In the genomic region with DNA sequence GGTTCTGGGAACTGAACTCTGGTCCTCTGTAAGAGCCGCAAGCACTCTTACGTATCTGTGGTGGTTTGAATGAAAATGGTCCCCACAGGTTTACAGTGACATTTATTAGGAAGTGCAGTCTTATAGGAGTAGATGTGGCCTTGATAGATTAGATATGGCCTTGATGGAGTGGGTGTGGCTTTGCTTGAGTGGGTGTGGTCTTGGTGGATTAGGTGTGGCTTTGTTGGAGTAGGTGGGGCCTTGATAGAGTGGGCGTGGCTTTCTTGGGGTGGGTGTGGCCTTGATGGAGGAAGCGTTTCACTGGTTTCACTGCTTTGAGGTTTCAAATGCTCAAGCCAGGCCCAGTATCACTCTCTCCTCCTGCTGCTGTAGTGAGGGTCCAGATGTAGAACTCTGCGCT, we compare ENCODE assay signal across 22 mouse cellular contexts. TPM values are rescaled to one million over a fixed set of nuclear protein-coding genes. Genes with fewer than 3 reads are reported as not detected.
DNase-seq lines count a peak whose midpoint lies in the region; ATAC-seq lines count a peak whose summit lies in the region.
"Had no signal": no experiment of that assay in that cellular context is flagged by ENCODE, and none has a peak within 500 bp of the region (broad histone marks: within the 10 kb centered on the region; RNA-seq: fewer than 3 reads in every experiment).

No protein-coding gene starts in this region.

- no peaks in the 10 kb centered on the region for H3K27me3 ChIP-seq in liver, embryonic 12.5 days (replicated peaks)
- H3K27me3 ChIP-seq: embryonic facial prominence, embryonic 15.5 days; forebrain, embryonic 15.5 days; hindbrain, embryonic 12.5 days; liver, embryonic 13.5 days; lung, embryonic 15.5 days; midbrain, embryonic 12.5 days had no signal

- H3K36me3 ChIP-seq in liver, embryonic 12.5 days, result no peaks in the 10 kb centered on the region
- H3K36me3 ChIP-seq: embryonic facial prominence, embryonic 15.5 days; forebrain, embryonic 15.5 days; hindbrain, embryonic 12.5 days; liver, embryonic 13.5 days; lung, embryonic 15.5 days; midbrain, embryonic 12.5 days had no signal

- DNase-seq in liver, result peak; percentile 28
- peak; percentile 43 to 52 for DNase-seq in B cell, adult 2 months
- peak; percentile 13 for DNase-seq in c-Kit-negative CD71-positive TER-119-positive erythroid progenitor cells, embryonic 14.5 days (ENCODE audit: low read depth, low spot score)
- no peak for DNase-seq in left cerebral cortex, postnatal 36 days (ENCODE audit: low spot score in 2 of 2)
- DNase-seq: adrenal gland, adult 8-10 months; cerebellum, adult 9-11 months; gastrocnemius, postnatal 14 days; heart, adult 2 months; kidney, adult 11 months; liver, embryonic 13.5 days had no signal

- H3K4me1 ChIP-seq in liver, embryonic 12.5 days, result peaks cover 3% of the 10 kb centered on the region; the same call in 1 of the 2 replicates
- H3K4me1 ChIP-seq: embryonic facial prominence, embryonic 15.5 days; forebrain, embryonic 15.5 days; lung, embryonic 15.5 days had no signal

- no peak for ATAC-seq in liver, embryonic 12.5 days
- peak; percentile 52 for ATAC-seq in megakaryocyte-erythroid progenitor cell, adult 5-6 weeks (replicated peaks; ENCODE audit: low FRiP score, low TSS enrichment, poor library complexity, severe bottlenecking)
- ATAC-seq in monocyte, adult 5-6 weeks (replicated peaks; ENCODE audit: insufficient number of reproducible peaks, low FRiP score, low TSS enrichment, poor library complexity, severe bottlenecking), result no peak
- ATAC-seq: activated CD4-positive, CD25-positive, alpha-beta regulatory T cell, adult 4 months; forebrain, embryonic 15.5 days; Patski had no signal

- H3K9ac ChIP-seq in liver, embryonic 12.5 days, result no peak overlapping the region
- H3K9ac ChIP-seq: embryonic facial prominence, embryonic 15.5 days; forebrain, embryonic 15.5 days; hindbrain, embryonic 12.5 days; liver, embryonic 13.5 days; lung, embryonic 15.5 days; midbrain, embryonic 12.5 days had no signal

- H3K4me3 ChIP-seq in liver, embryonic 12.5 days, result no peak overlapping the region
- H3K4me3 ChIP-seq: embryonic facial prominence, embryonic 15.5 days; forebrain, embryonic 15.5 days; heart, adult 2 months; hindbrain, embryonic 12.5 days; left cerebral cortex, adult 2 months; liver, embryonic 13.5 days; lung, embryonic 15.5 days; midbrain, embryonic 12.5 days had no signal

- WGBS in liver, embryonic 12.5 days (ENCODE audit: insufficient replicate concordance), result 77% methylated on average over 5 of the region's 5 CpGs

- H3K9me3 ChIP-seq in liver, embryonic 12.5 days (replicated peaks), result 0 out of 2 replicates have a peak, but pooled peaks cover 4% of the 10 kb centered on the region
- H3K9me3 ChIP-seq: embryonic facial prominence, embryonic 15.5 days; forebrain, embryonic 15.5 days; hindbrain, embryonic 12.5 days; liver, embryonic 13.5 days; lung, embryonic 15.5 days; midbrain, embryonic 12.5 days had no signal

- no peak overlapping the region for H3K4me2 ChIP-seq in liver, embryonic 12.5 days
- H3K4me2 ChIP-seq: embryonic facial prominence, embryonic 15.5 days; forebrain, embryonic 15.5 days; hindbrain, embryonic 12.5 days; liver, embryonic 13.5 days; lung, embryonic 15.5 days; midbrain, embryonic 12.5 days had no signal

- no peak overlapping the region for H3K27ac ChIP-seq in liver, embryonic 12.5 days
- H3K27ac ChIP-seq: embryonic facial prominence, embryonic 15.5 days; forebrain, embryonic 15.5 days; heart, adult 2 months; hindbrain, embryonic 12.5 days; left cerebral cortex, adult 2 months; liver, embryonic 13.5 days; lung, embryonic 15.5 days; macrophage; midbrain, embryonic 12.5 days had no signal

- intact Hi-C loops in left cerebral cortex, postnatal 36 days (cut with DNase I), result no loop called here

RNA-seq across cellular contexts. Expression of gene Ube2d1, which starts 23.1 kb away (rescaled TPM):
- polyA plus RNA-seq in liver, embryonic 12.5 days (2016; fragmentation: Nextera tagmentation; extraction: Ambion mirVana), result 12.0 and 12.5 TPM in 2 replicates
- 21.4 and 24.8 TPM in 2 replicates for total RNA-seq in megakaryocyte-erythroid progenitor cell, adult 5-6 weeks (2014; fragmentation: Nextera tagmentation)
- total RNA-seq in megakaryocyte-erythroid progenitor cell, adult 5-6 weeks (2017), result 7.8 and 12.4 TPM in 2 replicates
- total RNA-seq in left cerebral cortex, postnatal 36 days (2021), result 10 to 100 TPM; 49.9 to 51.8 TPM
- 19.4 to 37.4 TPM (median 31.1 TPM) in 3 replicates for total RNA-seq in monocyte, adult 5-6 weeks (2017)

RNA-seq across cellular contexts. Expression of gene Cisd1, which starts 36.6 kb away (rescaled TPM):
- polyA plus RNA-seq in liver, embryonic 12.5 days (2016; fragmentation: Nextera tagmentation; extraction: Ambion mirVana), result 99.8 and 104 TPM in 2 replicates
- total RNA-seq in megakaryocyte-erythroid progenitor cell, adult 5-6 weeks (2014; fragmentation: Nextera tagmentation), result 65.6 and 69.4 TPM in 2 replicates
- 19.8 and 20.6 TPM in 2 replicates for total RNA-seq in megakaryocyte-erythroid progenitor cell, adult 5-6 weeks (2017)
- total RNA-seq in left cerebral cortex, postnatal 36 days (2021), result 100 to 1,000 TPM; 120 to 139 TPM
- total RNA-seq in monocyte, adult 5-6 weeks (2017), result 7.3 to 9.7 TPM (median 9.0 TPM) in 3 replicates

RNA-seq across cellular contexts. Expression of gene Ipmk, which starts 39.4 kb away (rescaled TPM):
- 13.9 and 14.9 TPM in 2 replicates for polyA plus RNA-seq in liver, embryonic 12.5 days (2016; fragmentation: Nextera tagmentation; extraction: Ambion mirVana)
- total RNA-seq in megakaryocyte-erythroid progenitor cell, adult 5-6 weeks (2014; fragmentation: Nextera tagmentation), result 26.2 and 37.2 TPM in 2 replicates
- 42.3 and 49.0 TPM in 2 replicates for total RNA-seq in megakaryocyte-erythroid progenitor cell, adult 5-6 weeks (2017)
- 10 to 100 TPM; 29.7 to 30.3 TPM for total RNA-seq in left cerebral cortex, postnatal 36 days (2021)
- 30.9 to 36.9 TPM (median 31.1 TPM) in 3 replicates for total RNA-seq in monocyte, adult 5-6 weeks (2017)

Comparison
In these comparisons a context has a peak if more than half of its experiments do, and no peak if none do; other contexts are left out.
1. DNase-seq: peak in liver (single experiment), B cell, adult 2 months (2 of 2) and c-Kit-negative CD71-positive TER-119-positive erythroid progenitor cells, embryonic 14.5 days (single experiment); none in left cerebral cortex, postnatal 36 days (0 of 2).